Mouse (Mus musculus) embryonic fibroblast, embryonic 13.5 days (primary cell): ENCODE data around the gene Gjd2.

ENCODE experiments used
- CTCF ChIP-seq: IDR thresholded peaks from 2 replicates; pipeline ENCODE4 v1.5.1; 2011; ENCODE audit warnings: mild to moderate bottlenecking, control low read depth, low read length, moderate library complexity, borderline replicate concordance; ENCODE audit not compliant: insufficient read depth
- POLR2A ChIP-seq: IDR thresholded peaks from 2 replicates; pipeline ENCODE4 v1.6.1; 2011; ENCODE audit warnings: low read depth, mild to moderate bottlenecking, control low read depth, low read length, moderate library complexity

GRCm38 (mm10) chr2:114023383-114023782 lies 10.0 kb upstream of the Gjd2 start:
- no peak for TF ChIP-seq CTCF
- no peak for TF ChIP-seq POLR2A
